Mouse (Mus musculus) brain, embryonic 18.5 days (tissue): ENCODE data around the gene Rgl2.
"Not testable (repeated sequence)": the region's sequence is repeated elsewhere in the genome, so short reads cannot be mapped to it uniquely, and the experiment has no call there.

Experiments used
- DNase-seq: peaks from one replicate; pipeline ENCODE4 v3.0.0-alpha.2; 2012; ENCODE audit warnings: low read depth, low spot score

Gene Rgl2

DNA sequence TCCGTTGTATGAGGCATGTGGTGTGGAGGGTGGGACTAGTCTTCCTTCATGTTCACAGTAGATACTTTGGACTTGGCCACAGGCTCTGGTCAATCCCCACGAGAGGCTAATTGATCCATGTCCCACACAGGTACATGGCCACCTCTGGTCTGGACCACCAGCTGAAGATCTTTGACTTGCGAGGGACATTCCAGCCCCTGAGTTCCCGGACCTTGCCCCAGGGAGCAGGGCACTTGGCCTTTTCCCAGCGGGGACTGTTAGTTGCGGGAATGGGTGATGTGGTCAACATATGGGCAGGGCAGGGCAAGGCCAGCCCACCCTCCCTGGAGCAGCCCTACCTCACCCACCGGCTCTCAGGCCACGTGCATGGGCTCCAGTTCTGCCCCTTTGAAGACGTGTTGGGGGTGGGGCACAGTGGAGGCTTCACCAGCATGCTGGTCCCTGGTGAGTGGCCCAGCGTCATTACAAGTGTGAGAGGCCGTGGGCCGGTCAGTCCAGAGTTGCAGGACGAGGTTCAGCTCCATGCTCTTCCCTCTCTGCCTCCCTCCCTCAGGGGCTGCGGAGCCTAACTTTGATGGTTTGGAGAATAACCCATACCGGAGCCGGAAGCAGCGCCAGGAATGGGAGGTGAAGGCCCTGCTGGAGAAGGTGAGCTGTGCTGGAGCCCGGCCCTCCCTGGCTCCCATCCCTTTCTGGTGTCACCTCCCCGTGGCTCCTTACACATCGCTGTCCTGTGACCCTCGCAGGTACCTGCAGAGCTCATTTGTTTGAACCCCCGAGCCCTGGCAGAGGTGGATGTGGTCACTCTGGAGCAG lies 19.0 kb downstream of the Rgl2 start:
- no peak for DNase-seq

DNA sequence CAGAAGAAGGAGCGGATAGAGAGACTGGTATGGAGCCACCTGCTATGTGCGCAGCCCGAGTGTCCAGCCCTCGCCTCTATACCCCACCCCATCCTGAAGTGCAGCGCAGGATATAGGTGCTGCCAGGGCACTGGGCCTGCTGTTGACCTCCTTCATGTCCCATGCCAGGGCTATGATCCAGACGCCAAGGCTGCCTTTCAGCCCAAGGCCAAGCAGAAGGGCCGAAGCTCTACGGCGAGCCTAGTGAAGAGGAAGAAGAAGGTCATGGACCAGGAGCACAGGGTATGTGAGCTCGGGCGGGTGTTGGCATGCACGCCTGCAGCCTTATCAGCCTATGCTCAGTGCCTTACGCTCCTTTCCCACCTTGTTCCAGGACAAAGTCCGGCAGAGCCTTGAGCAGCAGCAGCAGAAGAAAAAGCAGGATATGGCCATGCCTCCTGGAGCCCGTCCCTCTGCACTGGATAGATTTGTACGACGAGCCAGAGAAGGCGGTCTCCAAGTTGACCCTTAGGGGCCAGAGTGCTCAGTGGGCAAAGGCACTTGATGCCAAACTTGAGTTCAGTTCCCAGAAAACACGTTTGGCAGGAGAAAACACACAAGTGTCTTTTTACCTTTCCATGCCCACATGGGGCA lies 19.7 kb downstream of the Rgl2 start:
- no peak for DNase-seq

GRCm38 (mm10) chr17:33950131-33950625 lies 20.8 kb downstream of the Rgl2 start:
- DNase-seq: no peak

DNA sequence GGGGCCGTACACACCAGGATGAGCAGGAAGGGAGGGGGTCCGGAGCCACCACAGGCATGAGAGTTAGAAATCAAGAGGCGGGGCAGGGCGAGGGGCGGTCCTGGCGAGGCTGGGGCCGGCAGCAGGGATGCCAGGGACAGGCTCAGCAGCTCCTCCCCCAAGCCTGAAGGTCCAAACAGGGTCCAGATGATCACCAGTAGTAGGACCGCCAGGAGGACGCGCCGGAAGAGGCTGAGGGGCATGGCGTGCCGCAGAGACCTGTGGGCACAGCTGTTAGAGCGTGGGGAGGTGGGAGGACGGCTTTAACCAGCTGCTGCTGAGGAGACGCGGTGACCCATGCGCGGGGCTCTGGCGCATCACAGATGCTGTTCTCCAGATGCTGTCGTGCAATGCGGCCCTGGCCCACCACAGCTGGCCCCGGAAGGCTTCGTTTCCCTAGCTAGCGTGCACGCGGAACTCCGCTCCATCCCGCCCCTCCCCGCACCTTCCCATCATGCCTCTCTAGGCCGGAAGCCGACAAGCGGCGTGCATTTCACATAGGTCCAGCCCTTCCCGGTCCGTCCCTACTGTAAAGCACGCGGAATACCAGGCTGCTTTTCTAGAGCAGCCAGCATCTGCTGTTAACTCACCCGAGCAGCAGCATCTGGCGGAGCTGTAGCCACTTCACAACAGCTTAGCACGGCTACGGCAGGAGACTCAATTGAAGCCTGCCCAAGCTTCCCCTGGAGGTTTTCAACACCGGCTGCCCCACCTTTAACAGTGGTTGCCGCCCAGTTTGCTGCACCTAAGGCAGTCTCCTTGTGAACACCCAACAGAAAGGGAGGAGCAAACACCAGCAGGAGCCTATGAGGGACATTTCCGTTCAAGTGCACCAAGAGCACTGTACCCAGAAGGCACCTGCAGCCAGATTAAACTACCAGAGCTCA lies 21.9 kb downstream of the Rgl2 start, which contains the start of gene B3galt4:
B3galt4 (minus strand) TSS at position 468 of the 926 bp plus-strand sequence.
- DNase-seq: peak; percentile 80

GRCm38 (mm10) chr17:33952015-33952414 lies 22.7 kb downstream of the Rgl2 start:
- DNase-seq: not testable (repeated sequence)

GRCm38 (mm10) chr17:33952879-33953278 lies 23.5 kb downstream of the Rgl2 start:
- no peak for DNase-seq

DNA sequence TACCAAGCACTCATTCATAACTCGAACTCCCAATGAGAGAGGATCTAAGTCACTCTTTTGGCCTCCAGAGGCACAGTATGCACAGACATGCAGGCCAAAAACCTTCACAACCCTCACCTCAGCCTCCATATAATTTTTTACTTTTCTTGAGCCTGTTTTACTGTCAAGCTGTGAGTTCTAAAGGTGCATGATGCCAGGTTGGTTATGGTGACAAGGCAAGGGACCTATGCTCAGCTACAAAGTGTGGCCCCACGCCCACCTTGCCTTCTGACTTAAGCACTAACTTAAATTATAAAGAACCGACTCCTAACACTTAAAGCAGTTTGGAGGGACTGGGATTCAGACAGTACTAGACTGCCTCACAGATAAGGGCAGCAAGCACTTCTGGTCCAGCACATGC lies 24.0 kb downstream of the Rgl2 start:
- DNase-seq: no peak

DNA sequence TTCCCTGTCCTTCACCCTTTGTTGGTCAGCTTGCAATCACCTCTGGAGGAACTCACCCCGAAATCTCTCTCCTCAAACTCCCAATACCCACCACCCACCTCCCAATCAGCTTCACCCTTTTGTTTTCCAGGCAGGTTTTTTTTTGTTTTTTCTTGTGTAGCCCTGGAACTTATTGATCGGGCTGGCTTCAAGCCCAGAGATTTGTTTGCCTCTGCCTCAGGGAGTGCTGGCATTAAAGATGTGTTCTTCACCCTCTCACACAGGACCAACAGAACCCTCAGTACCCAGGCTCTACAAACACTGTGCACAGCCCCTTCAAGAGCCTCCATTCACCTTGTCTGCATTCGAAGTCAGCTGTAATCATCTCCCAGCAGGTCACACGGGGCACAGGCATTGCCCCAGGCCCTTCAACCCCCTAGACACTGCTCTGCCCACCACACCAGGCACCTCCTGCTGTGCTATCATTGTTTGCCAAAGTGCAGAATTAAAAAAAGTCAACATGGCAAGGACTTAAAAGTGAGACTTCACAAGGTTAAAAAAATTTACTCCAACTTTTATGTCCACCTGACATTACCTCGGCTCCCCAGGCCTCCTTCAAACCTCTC lies 24.7 kb downstream of the Rgl2 start:
- no peak for DNase-seq

- DNase-seq: no peak
Measured at GRCm38 (mm10) chr17:33954646-33955554, 25.6 kb downstream of the Rgl2 start.

DNA sequence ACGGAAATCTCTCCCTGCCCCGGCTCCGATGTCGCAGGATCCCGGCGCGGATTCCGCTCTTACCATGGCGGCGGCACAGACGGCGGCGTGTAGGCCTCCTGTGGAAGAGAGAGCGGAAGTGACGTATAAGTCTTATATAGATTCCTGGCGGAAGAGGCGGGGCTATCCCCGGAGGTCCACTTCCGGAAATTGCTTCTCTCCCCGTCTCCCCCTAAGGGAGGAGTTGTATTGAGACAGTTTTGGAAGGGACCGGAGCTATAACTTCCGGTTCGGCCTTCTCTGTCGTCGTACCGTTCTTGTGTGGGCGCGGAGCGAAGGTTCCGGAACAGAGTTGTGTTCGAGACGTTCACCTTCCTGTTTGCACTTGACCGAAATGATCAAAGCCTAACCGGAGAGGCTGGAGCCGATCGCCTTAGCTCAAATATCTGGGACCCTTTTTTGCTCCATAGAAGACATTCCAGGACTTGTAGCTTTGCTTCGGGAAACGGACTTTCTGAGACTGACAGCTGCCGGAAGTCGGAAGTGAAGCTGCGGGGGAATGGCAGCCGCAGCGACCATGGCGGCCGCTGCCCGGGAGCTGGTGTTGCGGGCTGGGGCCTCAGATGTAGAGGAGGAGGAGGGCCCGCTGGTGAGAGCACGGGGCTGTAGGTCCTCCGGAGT lies 26.3 kb downstream of the Rgl2 start, which contains the start of the genes Vps52 and Rps18:
Vps52 (plus strand) TSS at position 258 of the 660 bp plus-strand sequence.
Rps18 (minus strand) TSS at position 447 of the 660 bp plus-strand sequence.
- DNase-seq: peak; percentile 96

- DNase-seq: no peak
Measured at GRCm38 (mm10) chr17:33956336-33956735, 27.0 kb downstream of the Rgl2 start.

- DNase-seq: no peak
Measured at GRCm38 (mm10) chr17:33957493-33957892, 28.1 kb downstream of the Rgl2 start.

DNA sequence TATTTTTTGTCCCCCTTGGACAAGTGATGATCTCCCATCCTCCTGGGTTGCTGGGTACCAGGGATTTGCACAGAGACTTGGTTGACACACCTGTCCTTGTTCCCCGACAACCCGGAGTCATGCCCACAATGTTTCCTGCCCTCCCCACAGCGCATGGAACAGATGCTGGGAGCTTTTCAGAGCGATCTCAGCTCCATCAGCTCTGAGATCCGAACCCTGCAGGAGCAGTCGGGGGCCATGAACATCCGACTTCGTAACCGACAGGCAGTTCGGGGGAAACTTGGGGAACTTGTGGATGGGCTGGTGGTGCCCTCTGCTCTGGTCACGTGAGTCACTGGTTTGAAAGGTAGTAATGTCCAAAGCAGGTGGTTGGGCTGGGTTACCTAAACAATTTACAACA lies 29.1 kb downstream of the Rgl2 start:
- no peak for DNase-seq

- no peak for DNase-seq
Measured at GRCm38 (mm10) chr17:33959135-33959534, 29.8 kb downstream of the Rgl2 start.

GRCm38 (mm10) chr17:33959948-33960347 lies 30.6 kb downstream of the Rgl2 start:
- no peak for DNase-seq

- DNase-seq: no peak
Measured at GRCm38 (mm10) chr17:33962876-33963275, 33.5 kb downstream of the Rgl2 start.

- DNase-seq: no peak
Measured at GRCm38 (mm10) chr17:33965082-33965845, 35.9 kb downstream of the Rgl2 start.

DNA sequence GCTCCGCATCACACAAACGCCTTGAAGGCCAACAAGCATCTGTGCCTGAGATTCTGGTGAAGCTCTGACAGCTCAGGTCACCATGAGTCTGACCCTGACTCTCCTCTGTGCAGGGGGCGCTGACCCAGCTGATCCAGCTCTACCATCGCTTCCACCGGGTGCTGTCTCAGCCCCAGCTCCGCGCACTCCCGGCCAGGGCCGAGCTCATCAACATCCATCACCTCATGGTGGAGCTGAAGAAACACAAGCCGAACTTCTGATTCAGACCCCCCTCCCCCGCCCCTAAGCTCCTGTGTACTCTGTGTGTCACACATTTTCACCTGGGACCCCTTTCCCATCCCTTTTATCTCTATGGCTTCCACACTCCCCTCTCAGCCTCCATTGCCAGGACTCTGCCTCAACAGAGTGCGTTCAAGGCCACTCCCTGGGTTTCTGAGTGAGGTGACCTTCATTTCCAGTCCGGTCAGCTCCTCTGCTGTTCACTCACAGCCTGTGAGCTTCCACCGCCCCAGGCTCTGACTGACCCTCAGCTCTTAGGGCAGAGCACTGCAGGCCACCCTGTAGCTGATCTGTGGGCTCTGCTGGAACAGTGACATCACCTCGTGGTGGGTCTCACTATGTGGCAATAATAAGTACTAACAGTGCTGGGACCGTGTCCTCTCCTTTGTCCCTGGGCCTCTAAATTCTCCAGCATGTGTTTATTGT lies 36.7 kb downstream of the Rgl2 start:
- no peak for DNase-seq
